Mouse (Mus musculus) stomach, postnatal 0 days (tissue): Measurements from ENCODE around the gene Banf1. TPM values are rescaled to one million over a fixed set of nuclear protein-coding genes. Genes with fewer than 3 reads are reported as not detected.
"Not testable (repeated sequence)": the region's sequence is repeated elsewhere in the genome, so short reads cannot be mapped to it uniquely, and the experiment has no call there.

Experiments used
- ATAC-seq: fragments of 200-750 bp; cut with Nextera tagmentation; 2 replicates; pipeline ENCODE4 v1.8.0; 2017; ENCODE audit not compliant: low FRiP score, low TSS enrichment
- DNase-seq: peaks from one replicate; pipeline ENCODE4 v3.0.0-alpha.2; 2016; ENCODE audit warnings: low spot score
- H3K27ac ChIP-seq: fragments of 300-500 bp; sonication (generic); replicated peaks from 2 replicates; pipeline ENCODE4 v1.5.1; 2014; ENCODE audit warnings: mild to moderate bottlenecking, control low read depth
- H3K27me3 ChIP-seq: fragments of 300-500 bp; sonication (generic); 2 replicates; pipeline ENCODE4 v1.6.1; 2014; ENCODE audit warnings: low read length; ENCODE audit not compliant: control insufficient read depth, insufficient read depth
- H3K36me3 ChIP-seq: fragments of 300-500 bp; sonication (generic); 2 replicates; pipeline ENCODE4 v1.6.1; 2014; ENCODE audit warnings: low read length, mixed read lengths; ENCODE audit not compliant: control insufficient read depth, insufficient read depth
- H3K4me1 ChIP-seq: fragments of 300-500 bp; sonication (generic); replicated peaks from 2 replicates; pipeline ENCODE4 v1.6.1; 2014; ENCODE audit warnings: antibody characterized with exemption; ENCODE audit not compliant: control insufficient read depth, insufficient read depth
- H3K4me2 ChIP-seq: fragments of 300-500 bp; sonication (generic); replicated peaks from 2 replicates; pipeline ENCODE4 v1.6.1; 2014; ENCODE audit warnings: low read depth, mild to moderate bottlenecking, control low read depth, moderate library complexity
- H3K4me3 ChIP-seq: fragments of 300-500 bp; sonication (generic); 2 replicates; pipeline ENCODE4 v1.5.1; 2014; ENCODE audit warnings: low read depth, low read length, control low read depth
- H3K9ac ChIP-seq: fragments of 300-500 bp; sonication (generic); 2 replicates; pipeline ENCODE4 v1.6.1; 2014; ENCODE audit warnings: mild to moderate bottlenecking, low read length, control low read depth, mixed read lengths
- H3K9me3 ChIP-seq: fragments of 300-500 bp; sonication (generic); 2 replicates; pipeline ENCODE4 v1.6.1; 2016; ENCODE audit warnings: low read length; ENCODE audit not compliant: control insufficient read depth
- CTCF ChIP-seq: IDR thresholded peaks from 2 replicates; pipeline ENCODE4 v1.5.1; 2016; ENCODE audit warnings: antibody characterized with exemption, low read depth, mild to moderate bottlenecking, moderate library complexity
- EP300 ChIP-seq: optimal IDR thresholded peaks from 2 replicates; pipeline ENCODE3; 2016; ENCODE audit warnings: antibody characterized with exemption
- WGBS: fragments of 180-500 bp; shearing (Covaris S2); extraction: QIAGEN DNeasy Blood & Tissue Kit; methylation state at CpG from one replicate; pipeline ENCODE4 v1.1.7; 2014; 5-methylcytosine and 5-hydroxymethylcytosine counted together
- polyA plus RNA-seq: library from polyadenylated mRNA; unstranded; fragments of >200 nt; fragmentation: Nextera tagmentation; extraction: Ambion mirVana; gene quantifications from 2 replicates; pipeline ENCODE4 v1.2.1, GENCODE M21; 2015

Banf1 gene
- polyA plus RNA-seq, 1 experiment from 2014 or later = 293 TPM

- Histone ChIP-seq H3K27me3 (no peaks in the 10 kb centered on the region), H3K36me3 (peaks cover 2% of the 10 kb centered on the region; the same call in 1 of the 2 replicates), H3K27ac (no peak overlapping the region; the same call in 1 of the 2 replicates), H3K4me3 (no peak overlapping the region), H3K9ac (no peak overlapping the region), H3K9me3 (no peaks in the 10 kb centered on the region), H3K4me1 (no peaks in the 10 kb centered on the region), H3K4me2 (no peak overlapping the region)
- DNase-seq (no peak), ATAC-seq (no peak)
- WGBS = 80% methylated on average over 13 of the region's 13 CpGs
- TF ChIP-seq EP300 = no peak
These were observed 41.4 kb upstream of the Banf1 start for GRCm38 (mm10) chr19:5408057-5409001.

- peaks cover 2% of the 10 kb centered on the region; the same call in 1 of the 2 replicates for H3K36me3 ChIP-seq
- H3K4me3 ChIP-seq = peak overlapping the region; percentile 59
- H3K27ac ChIP-seq = peak overlapping the region; percentile 98
- no peaks in the 10 kb centered on the region for H3K9me3 ChIP-seq
- TF ChIP-seq EP300 (no peak), CTCF (peak; percentile 81)
- H3K4me2 ChIP-seq = peak overlapping the region; percentile 74
- no peaks in the 10 kb centered on the region for H3K4me1 ChIP-seq
- peak; percentile 69 for ATAC-seq
- no peaks in the 10 kb centered on the region for H3K27me3 ChIP-seq
- peak overlapping the region; percentile 88 for H3K9ac ChIP-seq
- WGBS = 12% methylated on average over 7 of the region's 7 CpGs
- DNase-seq = peak; percentile 77
These were observed 40.2 kb upstream of the Banf1 start for GRCm38 (mm10) chr19:5407133-5407532.

DNA sequence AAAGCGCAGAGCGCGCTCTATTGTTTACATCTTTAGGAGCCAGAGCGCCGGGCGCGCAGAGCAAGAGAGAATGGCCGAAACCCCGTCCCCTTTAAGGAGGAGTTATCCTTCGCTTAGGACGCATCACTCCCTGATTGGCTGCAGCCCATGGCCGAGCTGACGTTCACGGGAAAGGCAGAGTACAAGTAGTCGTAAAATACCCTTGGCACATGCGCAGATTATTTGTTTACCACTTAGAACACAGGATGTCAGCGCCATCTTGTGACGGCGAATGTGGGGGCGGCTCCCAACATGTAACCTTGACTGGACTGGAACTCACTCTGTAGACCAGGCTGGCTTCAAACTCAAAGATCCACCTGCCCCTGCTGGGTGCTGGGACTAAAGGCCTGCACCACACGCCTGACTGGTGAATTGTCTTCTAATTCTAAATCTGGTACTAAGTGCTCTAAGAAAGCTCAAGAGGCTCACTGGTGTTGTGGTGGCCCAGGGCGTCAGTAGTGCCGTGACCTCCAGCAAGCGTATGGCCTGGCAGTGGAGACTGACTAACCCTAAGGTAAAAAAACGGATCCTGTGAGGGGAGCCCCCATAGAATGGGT is 39.7 kb upstream of the Banf1 start:
- peak; percentile 68 for DNase-seq
- peak overlapping the region; percentile 98 for H3K27ac ChIP-seq
- H3K4me2 ChIP-seq = peak overlapping the region; percentile 74
- not testable (repeated sequence) for H3K36me3 ChIP-seq, H3K4me1 ChIP-seq, H3K27me3 ChIP-seq, H3K9me3 ChIP-seq
- H3K9ac ChIP-seq = peak overlapping the region; percentile 88
- TF ChIP-seq CTCF = peak; percentile 32
- ATAC-seq = peak; percentile 83
- 16% methylated on average over 20 of the region's 25 CpGs for WGBS
- peak overlapping the region; percentile 59 for H3K4me3 ChIP-seq

- 15% methylated on average over 7 of the region's 7 CpGs for WGBS
- ATAC-seq = no peak
- Histone ChIP-seq H3K36me3 (peaks cover 2% of the 10 kb centered on the region; the same call in 1 of the 2 replicates), H3K4me2 (peak overlapping the region; percentile 47), H3K27ac (peak overlapping the region; percentile 65), H3K27me3 (no peaks in the 10 kb centered on the region), H3K4me1 (no peaks in the 10 kb centered on the region), H3K9ac (peak overlapping the region; percentile 50), H3K9me3 (no peaks in the 10 kb centered on the region), H3K4me3 (peak overlapping the region; percentile 32)
- no peak for DNase-seq
- no peak for TF ChIP-seq EP300
- TF ChIP-seq CTCF = no peak
These were observed 39.0 kb upstream of the Banf1 start for GRCm38 (mm10) chr19:5405924-5406323.

DNA sequence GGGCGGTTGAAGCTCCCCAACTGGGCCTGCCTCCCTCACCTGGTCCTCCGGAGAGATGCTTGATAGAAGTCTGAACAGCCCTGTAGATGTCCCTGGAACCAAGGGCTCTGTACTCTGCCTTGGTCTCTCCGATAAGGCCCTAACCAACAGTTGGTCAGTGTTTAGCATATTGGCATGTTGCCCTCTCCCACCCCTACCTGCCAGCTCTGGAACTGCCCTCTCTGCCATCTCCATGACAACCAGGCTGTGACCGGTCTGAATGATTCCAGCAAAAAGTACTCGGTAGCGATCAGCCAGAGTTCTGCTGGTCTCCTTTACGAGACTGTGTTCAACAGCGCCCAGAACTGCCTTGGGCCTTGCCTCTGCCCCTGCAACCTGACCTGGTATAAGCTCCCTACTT is 35.3 kb upstream of the Banf1 start, which contains the start of gene Tsga10ip:
TSS of gene Tsga10ip (minus strand) at position 234 of the 400 bp plus-strand sequence.
- H3K27me3 ChIP-seq = no peaks in the 10 kb centered on the region
- no peaks in the 10 kb centered on the region for H3K4me1 ChIP-seq
- no peak within 1 kb of the TSS for H3K9ac ChIP-seq
- H3K27ac ChIP-seq = no peak within 1 kb of the TSS
- no peaks in the 10 kb centered on the region for H3K36me3 ChIP-seq
- H3K4me2 ChIP-seq = no peak within 1 kb of the TSS
- 70% methylated on average over 8 of the region's 8 CpGs for WGBS
- ATAC-seq (no peak), DNase-seq (no peak)
- no peak within 1 kb of the TSS for H3K4me3 ChIP-seq
- no peaks in the 10 kb centered on the region for H3K9me3 ChIP-seq
- TF ChIP-seq CTCF = 0 out of 2 replicates have a peak, but pooled peaks have one; percentile 1
- no peak for TF ChIP-seq EP300

- H3K9me3 ChIP-seq, DNase-seq: not testable (repeated sequence)
- WGBS = 71% methylated on average over 4 of the region's 4 CpGs
These were observed 34.1 kb upstream of the Banf1 start for GRCm38 (mm10) chr19:5401073-5401472.

More at GRCm38 (mm10) chr19:5401073-5401472, 34.1 kb upstream of the Banf1 start:
- ATAC-seq, H3K36me3 ChIP-seq, H3K27me3 ChIP-seq, H3K9ac ChIP-seq, H3K4me2 ChIP-seq, H3K4me3 ChIP-seq, H3K4me1 ChIP-seq, H3K27ac ChIP-seq: not testable (repeated sequence)
